Mouse (Mus musculus): ENCODE data around the gene Gm45618. TPM values are rescaled to one million over a fixed set of nuclear protein-coding genes. Genes with fewer than 3 reads are reported as not detected.

The Gm45618 gene
- polyA plus RNA-seq (2014; fragmentation: Illumina TruSeq; extraction: RNeasy Lipid Tissue Mini Kit (QIAGEN cat#74804); ENCODE audit: low read depth, low replicate concordance) = not detected

DNA sequence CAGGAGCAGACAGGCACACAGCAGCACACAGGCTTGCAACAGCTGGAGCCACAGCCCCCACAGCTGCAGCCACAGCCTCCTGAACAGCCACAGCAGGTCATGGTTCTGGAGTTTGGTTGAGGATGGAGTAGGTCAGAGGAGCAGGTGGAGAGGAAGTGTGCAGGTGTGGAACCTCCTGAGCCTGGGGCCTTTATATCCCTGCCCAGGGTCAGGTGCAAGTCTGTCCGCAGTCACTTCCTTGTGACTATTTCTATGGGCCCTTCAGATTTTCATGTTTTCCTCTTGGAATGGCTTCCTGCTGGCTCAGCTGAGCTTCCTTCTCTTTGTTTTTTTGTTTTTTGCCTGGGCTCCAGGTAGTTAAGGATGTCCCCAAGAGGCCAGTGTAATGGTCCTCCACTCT is at the start of gene Gm45618:
Gene Gm45618, minus strand, starts transcription at position 101 of the 400 bp plus-strand sequence.

DNA sequence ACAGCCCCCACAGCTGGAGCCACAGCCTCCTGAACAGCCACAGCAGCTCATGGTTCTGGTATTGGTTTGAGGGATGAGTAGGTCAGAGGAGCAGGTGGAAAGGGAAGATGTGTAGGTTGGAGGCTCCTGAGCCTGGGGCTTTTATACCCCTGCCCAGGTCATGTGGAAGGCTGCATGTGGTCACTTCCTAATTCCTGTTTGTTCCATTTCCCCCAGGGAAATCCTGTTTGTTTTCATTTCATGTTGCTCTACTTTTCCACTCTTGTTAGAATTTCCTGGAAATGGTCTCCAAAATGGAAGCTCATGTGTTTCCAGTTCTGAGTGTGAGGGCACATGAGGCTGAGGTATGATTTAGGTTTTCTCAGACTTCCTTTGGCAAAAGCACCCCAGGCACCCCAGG is 45.1 kb upstream of the Gm45618 start, which contains the start of gene Gm4553:
Gene Gm4553, minus strand, starts transcription at position 101 of the 400 bp plus-strand sequence.

DNA sequence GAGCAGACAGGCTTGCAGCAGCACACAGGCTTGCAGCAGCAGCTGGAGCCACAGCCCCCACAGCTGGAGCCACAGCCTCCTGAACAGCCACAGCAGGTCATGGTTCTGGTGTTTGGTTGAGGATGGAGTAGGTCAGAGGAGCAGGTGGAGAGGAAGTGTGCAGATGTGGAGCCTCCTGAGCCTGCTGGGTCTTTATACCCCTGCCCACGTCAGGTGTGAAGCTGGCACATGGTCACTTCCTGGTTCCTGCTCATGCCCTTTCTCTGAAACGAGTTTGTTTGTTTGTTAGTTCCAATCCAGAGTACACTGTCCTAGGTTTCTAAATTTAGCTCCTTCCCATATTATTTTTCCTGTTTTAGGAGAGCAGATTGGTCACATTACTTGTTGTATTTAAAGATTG is 36.5 kb upstream of the Gm45618 start, which contains the start of gene Gm29735:
Gene Gm29735, minus strand, starts transcription at position 101 of the 400 bp plus-strand sequence.

DNA sequence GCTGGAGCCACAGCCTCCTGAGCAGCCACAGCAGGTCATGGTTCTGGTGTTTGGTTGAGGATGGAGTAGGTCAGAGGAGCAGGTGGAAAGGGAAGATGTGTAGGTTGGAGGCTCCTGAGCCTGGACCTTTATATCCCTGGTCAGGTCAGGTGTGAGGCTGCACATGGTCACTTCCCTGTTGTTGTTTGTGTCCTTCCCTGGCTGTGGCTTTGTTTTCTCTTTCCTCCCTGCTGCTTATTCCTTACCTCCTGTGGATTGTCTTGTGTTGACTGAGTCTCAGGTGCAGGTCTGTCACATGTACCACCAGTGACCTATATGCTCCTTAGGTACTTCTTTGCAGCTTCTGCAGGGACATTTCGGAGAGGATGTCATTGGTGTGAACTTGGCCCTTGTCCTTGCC is 24.0 kb upstream of the Gm45618 start, which contains the start of gene Gm45337:
Gene Gm45337, minus strand, starts transcription at position 101 of the 400 bp plus-strand sequence.

DNA sequence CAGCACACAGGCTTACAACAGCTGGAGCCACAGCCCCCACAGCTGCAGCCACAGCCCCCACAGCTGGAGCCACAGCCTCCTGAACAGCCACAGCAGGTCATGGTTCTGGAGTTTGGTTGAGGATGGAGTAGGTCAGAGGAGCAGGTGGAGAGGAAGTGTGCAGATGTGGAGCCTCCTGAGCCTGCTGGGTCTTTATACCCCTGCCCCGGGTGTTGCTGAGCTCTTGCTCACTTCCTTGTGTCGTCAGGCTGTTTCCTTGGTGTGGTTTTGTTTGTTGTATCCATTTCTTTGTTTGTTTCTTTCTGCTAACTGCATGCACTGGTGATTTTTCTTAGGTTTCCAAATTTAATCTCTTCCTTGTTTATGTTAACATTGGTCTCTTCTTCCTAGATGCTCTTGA is 15.4 kb upstream of the Gm45618 start, which contains the start of gene Gm39115:
Gene Gm39115, minus strand, starts transcription at position 101 of the 400 bp plus-strand sequence.

DNA sequence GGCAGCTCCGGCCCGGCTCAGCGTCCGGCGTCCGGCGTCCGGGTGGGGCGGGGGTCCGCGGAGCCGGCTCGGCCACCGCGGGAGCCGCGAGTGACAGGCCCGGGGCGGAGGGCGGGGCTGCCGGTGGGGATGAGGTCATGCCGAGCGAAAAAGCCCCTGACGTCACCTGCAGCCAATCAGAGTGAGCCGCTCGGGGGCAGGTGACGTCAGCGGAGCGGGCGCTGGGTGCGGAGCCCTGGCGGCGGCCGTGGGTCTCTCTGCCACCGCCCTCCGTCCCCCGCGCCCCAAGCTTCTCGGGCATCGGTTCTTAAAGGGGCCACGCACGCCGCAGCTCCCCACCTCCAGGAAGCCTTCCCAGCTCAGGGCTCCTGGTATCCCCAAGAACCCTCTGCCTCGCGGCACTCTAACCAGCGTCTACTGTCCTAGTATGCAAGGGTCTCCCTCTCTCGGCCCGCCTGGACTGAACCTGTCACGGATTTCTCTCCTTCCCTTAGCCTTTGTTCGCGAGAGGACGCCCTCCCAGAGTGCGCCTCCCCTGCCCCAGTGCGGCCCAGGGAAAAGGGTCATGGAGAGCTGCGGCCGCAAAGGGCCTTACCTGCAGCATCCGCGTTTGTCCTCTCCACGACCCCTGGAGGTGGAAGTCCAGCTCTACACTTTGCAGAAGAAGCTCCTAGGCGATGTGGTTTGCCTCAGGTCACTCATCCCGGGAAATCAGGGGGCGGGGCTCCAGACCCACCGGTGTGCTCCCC is 25.2 kb downstream of the Gm45618 start, which contains the start of gene Dusp8:
Gene Dusp8, minus strand, starts transcription at position 661 of the 749 bp plus-strand sequence.

Other genes starting within 250 kb of the Gm45618 start
- gene Tollip, start 202.2 kb downstream of the Gm45618 start, polyA plus RNA-seq (2014; fragmentation: Illumina TruSeq; extraction: RNeasy Lipid Tissue Mini Kit (QIAGEN cat#74804); ENCODE audit: low read depth, low replicate concordance) = 47.6 TPM
- gene Brsk2, start 171.0 kb downstream of the Gm45618 start, polyA plus RNA-seq (2014; fragmentation: Illumina TruSeq; extraction: RNeasy Lipid Tissue Mini Kit (QIAGEN cat#74804); ENCODE audit: low read depth, low replicate concordance) = not detected
- 10.8 TPM for gene Mob2, start 59.7 kb downstream of the Gm45618 start, polyA plus RNA-seq (2014; fragmentation: Illumina TruSeq; extraction: RNeasy Lipid Tissue Mini Kit (QIAGEN cat#74804); ENCODE audit: low read depth, low replicate concordance)
- gene Dusp8, start 24.9 kb downstream of the Gm45618 start, polyA plus RNA-seq (2014; fragmentation: Illumina TruSeq; extraction: RNeasy Lipid Tissue Mini Kit (QIAGEN cat#74804); ENCODE audit: low read depth, low replicate concordance) = 0.28 TPM
- gene Gm39115, start 15.3 kb upstream of the Gm45618 start, polyA plus RNA-seq (2014; fragmentation: Illumina TruSeq; extraction: RNeasy Lipid Tissue Mini Kit (QIAGEN cat#74804); ENCODE audit: low read depth, low replicate concordance) = not detected
- gene Gm45337, start 23.9 kb upstream of the Gm45618 start, polyA plus RNA-seq (2014; fragmentation: Illumina TruSeq; extraction: RNeasy Lipid Tissue Mini Kit (QIAGEN cat#74804); ENCODE audit: low read depth, low replicate concordance) = not detected
- not detected for gene Gm29735, start 36.4 kb upstream of the Gm45618 start, polyA plus RNA-seq (2014; fragmentation: Illumina TruSeq; extraction: RNeasy Lipid Tissue Mini Kit (QIAGEN cat#74804); ENCODE audit: low read depth, low replicate concordance)
- gene Gm4553, start 45.0 kb upstream of the Gm45618 start, polyA plus RNA-seq (2014; fragmentation: Illumina TruSeq; extraction: RNeasy Lipid Tissue Mini Kit (QIAGEN cat#74804); ENCODE audit: low read depth, low replicate concordance) = not detected
- gene Krtap5-2, start 55.3 kb upstream of the Gm45618 start, polyA plus RNA-seq (2014; fragmentation: Illumina TruSeq; extraction: RNeasy Lipid Tissue Mini Kit (QIAGEN cat#74804); ENCODE audit: low read depth, low replicate concordance) = not detected
- gene Gm10153, start 69.7 kb upstream of the Gm45618 start, polyA plus RNA-seq (2014; fragmentation: Illumina TruSeq; extraction: RNeasy Lipid Tissue Mini Kit (QIAGEN cat#74804); ENCODE audit: low read depth, low replicate concordance) = not detected
- gene Krtap5-3, start 80.6 kb upstream of the Gm45618 start, polyA plus RNA-seq (2014; fragmentation: Illumina TruSeq; extraction: RNeasy Lipid Tissue Mini Kit (QIAGEN cat#74804); ENCODE audit: low read depth, low replicate concordance) = not detected
- gene Gm7579, start 91.1 kb upstream of the Gm45618 start, polyA plus RNA-seq (2014; fragmentation: Illumina TruSeq; extraction: RNeasy Lipid Tissue Mini Kit (QIAGEN cat#74804); ENCODE audit: low read depth, low replicate concordance) = not detected
- gene Krtap5-5, start 109.2 kb upstream of the Gm45618 start, polyA plus RNA-seq (2014; fragmentation: Illumina TruSeq; extraction: RNeasy Lipid Tissue Mini Kit (QIAGEN cat#74804); ENCODE audit: low read depth, low replicate concordance) = not detected
- gene Gm40460, start 120.3 kb upstream of the Gm45618 start, polyA plus RNA-seq (2014; fragmentation: Illumina TruSeq; extraction: RNeasy Lipid Tissue Mini Kit (QIAGEN cat#74804); ENCODE audit: low read depth, low replicate concordance) = not detected
- gene Gm2431, start 137.6 kb upstream of the Gm45618 start, polyA plus RNA-seq (2014; fragmentation: Illumina TruSeq; extraction: RNeasy Lipid Tissue Mini Kit (QIAGEN cat#74804); ENCODE audit: low read depth, low replicate concordance) = not detected
- not detected for gene Gm4559, start 153.6 kb upstream of the Gm45618 start, polyA plus RNA-seq (2014; fragmentation: Illumina TruSeq; extraction: RNeasy Lipid Tissue Mini Kit (QIAGEN cat#74804); ENCODE audit: low read depth, low replicate concordance)
- gene Krtap5-1, start 176.4 kb upstream of the Gm45618 start, polyA plus RNA-seq (2014; fragmentation: Illumina TruSeq; extraction: RNeasy Lipid Tissue Mini Kit (QIAGEN cat#74804); ENCODE audit: low read depth, low replicate concordance) = not detected
- gene Krtap5-4, start 182.8 kb upstream of the Gm45618 start, polyA plus RNA-seq (2014; fragmentation: Illumina TruSeq; extraction: RNeasy Lipid Tissue Mini Kit (QIAGEN cat#74804); ENCODE audit: low read depth, low replicate concordance) = not detected